Mouse (Mus musculus) embryonic facial prominence, embryonic 13.5 days (tissue): ENCODE results near the gene Uchl5. TPM values are rescaled to one million over a fixed set of nuclear protein-coding genes. Genes with fewer than 3 reads are reported as not detected.

Experiments used
- polyA plus RNA-seq: library from polyadenylated mRNA; unstranded; fragments of >200 nt; fragmentation: Nextera tagmentation; extraction: Ambion mirVana; gene quantifications from 2 replicates; pipeline ENCODE4 v1.2.1, GENCODE M21; 2015

The Uchl5 gene
- polyA plus RNA-seq, 1 experiment from 2014 or later: 90.9 TPM

Other genes starting within 250 kb of the Uchl5 start
- gene B3galt2, start 136.6 kb upstream of the Uchl5 start, polyA plus RNA-seq: 0.55 and 0.56 TPM in 2 replicates
- gene Cdc73, start 74.4 kb upstream of the Uchl5 start, polyA plus RNA-seq: 28.0 and 29.0 TPM in 2 replicates
- 111 and 122 TPM in 2 replicates for gene Glrx2, start 60.9 kb upstream of the Uchl5 start, polyA plus RNA-seq
- 25.9 and 30.3 TPM in 2 replicates for gene Trove2, start 204 bp upstream of the Uchl5 start, polyA plus RNA-seq
- 76.3 and 79.1 TPM in 2 replicates for gene Rgs2, start 226.9 kb downstream of the Uchl5 start, polyA plus RNA-seq